Mouse (Mus musculus): ENCODE measurements around the gene Tcf7l2.

Gene Tcf7l2

DNA sequence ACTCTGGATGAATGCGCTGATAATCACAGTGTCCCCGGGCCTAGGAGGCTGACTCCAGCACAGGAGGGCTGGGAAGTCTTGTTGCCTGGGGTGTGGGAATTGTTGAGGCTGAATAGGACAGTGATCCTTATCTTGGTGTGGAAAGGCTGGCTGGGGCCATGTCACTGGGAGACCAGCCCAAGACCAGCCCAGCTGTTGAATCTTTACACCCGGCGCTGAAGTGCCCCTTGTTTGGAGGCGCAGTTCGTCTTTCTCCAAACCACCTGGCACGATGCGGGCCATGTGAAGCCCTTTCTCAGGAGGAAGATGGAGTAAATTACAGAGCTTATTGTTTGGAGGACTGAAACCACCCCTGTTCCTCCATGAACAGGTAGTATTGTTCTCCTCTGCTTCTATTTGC lies 15.1 kb downstream of the Tcf7l2 start:
- no peak for DNase-seq (ENCODE audit: extremely low spot score, low spot score)

DNA sequence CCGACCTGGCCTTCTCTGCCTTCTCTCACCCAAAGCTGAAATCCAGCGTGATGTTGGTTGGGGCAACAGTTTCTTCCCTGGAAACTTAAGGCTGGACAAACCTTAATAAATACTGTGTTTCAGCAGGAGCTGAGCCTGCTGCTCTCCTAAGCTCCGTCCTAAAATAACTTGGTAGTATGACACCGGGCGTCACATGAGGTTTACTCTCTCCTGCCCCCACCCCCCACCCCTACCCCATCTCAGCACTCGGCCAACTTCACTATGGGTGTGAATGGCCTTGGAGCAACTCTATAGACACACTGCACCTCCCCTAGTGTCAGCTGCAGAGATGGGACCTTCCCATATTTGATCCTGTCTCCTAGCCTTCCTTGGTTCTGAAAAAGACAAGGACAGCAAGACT lies 15.8 kb downstream of the Tcf7l2 start:
- no peak for DNase-seq (ENCODE audit: extremely low spot score, low spot score)

DNA sequence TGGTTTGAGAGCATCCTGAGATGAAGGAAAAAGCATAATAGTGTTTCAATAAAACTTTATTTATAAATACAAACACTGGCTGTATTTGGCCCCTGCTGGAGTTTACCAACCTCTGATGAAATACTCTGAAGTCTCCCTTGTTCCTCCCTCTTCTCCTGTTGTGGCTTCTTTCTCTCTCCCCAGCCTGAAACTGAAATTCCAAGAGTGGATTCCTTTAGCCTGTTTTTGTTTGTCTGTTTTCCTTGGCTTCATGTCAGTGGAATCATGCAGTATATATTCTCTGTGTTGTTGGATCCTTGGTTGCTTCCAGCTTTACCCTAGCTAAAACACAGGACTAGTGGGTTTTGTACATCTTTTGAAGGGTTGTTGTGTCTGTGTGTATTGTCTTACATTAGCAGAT lies 16.5 kb downstream of the Tcf7l2 start:
- no peak for DNase-seq (ENCODE audit: extremely low spot score, low spot score)

DNA sequence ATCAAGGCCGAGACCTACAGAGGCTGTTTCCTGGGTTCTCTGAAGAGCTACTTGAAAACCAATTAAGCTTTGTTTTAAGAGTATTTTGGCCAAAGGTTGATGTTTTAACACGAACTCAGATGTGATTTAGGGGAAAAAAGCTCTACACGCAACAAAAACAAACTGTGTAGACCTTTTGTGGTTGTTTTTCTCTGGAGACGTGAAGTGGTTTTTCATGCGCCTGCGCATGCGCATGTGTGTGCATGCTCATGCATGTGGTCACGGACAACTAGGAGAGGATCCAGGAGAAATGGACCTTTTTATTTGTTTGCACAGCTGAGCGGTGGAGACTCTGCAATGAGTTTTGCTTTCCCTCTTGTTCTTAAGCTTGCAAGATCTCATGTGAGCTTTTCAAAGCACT lies 17.4 kb downstream of the Tcf7l2 start:
- no peak for DNase-seq (ENCODE audit: extremely low spot score, low spot score)

DNA sequence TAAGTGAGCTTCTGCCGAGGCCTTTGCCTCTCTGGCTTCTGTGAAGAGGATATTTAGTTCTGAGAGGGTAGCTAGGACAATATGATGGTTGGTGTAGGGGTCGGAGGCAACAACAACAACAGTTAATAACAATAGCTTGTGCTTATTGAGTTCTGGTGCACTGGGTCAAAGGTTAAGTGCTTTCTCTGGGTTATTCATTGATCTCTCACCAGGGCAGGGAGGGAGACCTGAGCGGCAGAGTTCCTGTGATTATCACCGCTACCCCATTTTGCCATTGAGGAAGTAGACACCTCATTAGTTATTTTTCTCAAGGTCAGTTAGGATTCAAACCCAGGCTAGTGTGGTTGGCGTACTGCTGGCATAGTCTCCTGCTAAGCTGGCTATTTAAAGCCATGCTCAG lies 19.5 kb downstream of the Tcf7l2 start:
- DNase-seq (ENCODE audit: extremely low spot score, low spot score), result no peak

DNA sequence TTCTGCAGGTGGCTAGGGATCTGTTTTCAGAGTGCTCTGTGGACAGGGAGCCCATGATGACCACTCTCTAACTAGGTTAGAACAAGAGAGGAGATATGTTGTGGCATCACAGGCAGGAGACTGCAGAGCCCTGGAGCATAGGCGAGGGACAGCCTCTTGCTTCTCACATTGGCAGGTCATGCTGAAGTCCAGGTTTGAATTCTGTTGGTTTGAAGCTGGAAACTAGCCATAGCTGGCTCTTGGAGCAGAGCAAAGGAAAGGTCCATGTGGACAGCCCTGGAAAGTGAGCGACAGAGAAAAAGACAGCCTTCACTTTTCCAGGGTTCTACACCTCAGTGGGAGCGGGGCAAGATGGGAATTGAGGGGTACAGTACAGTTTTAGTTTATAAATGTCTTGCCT lies 20.6 kb downstream of the Tcf7l2 start:
- DNase-seq (ENCODE audit: extremely low spot score, low spot score), result no peak

DNA sequence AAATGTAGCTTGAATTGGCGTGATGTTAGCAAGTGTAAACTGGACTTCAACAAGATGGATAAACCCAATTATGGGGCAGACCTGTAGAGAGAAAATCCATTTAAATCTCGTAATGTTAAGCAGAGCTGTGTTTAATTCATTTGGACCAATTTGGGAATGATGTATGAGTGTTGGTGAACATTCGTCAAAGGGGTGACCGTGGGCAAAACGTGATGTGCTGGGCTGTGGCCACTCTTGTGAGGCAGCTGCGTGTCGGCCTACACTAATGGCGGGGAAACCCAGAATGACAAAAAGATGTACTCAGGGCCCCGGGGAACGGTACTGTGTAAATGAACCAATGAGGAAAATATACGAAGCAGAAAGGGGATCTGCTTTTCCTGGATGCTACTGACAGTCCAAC lies 24.2 kb downstream of the Tcf7l2 start:
- DNase-seq (ENCODE audit: extremely low spot score, low spot score), result no peak

DNA sequence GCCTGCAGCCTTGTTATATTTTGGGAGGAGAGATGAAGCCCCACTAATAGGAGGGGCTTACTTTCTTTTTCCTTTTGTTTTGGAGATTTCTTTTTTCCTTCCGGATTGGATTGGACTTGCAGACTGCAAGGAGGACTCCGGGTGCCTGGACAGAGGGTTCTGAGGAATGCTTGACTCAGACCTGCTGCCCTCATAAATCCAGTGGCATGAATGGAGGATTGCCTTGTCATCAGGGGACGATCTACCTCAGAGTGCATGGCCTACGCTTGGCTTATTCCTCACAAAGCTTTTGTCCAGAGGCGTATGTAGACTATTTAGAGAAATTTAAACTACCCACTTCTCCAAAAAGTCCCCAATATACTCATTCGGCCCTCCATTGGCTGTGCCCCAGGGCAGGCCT lies 25.5 kb downstream of the Tcf7l2 start:
- DNase-seq (ENCODE audit: extremely low spot score, low spot score), result no peak

DNA sequence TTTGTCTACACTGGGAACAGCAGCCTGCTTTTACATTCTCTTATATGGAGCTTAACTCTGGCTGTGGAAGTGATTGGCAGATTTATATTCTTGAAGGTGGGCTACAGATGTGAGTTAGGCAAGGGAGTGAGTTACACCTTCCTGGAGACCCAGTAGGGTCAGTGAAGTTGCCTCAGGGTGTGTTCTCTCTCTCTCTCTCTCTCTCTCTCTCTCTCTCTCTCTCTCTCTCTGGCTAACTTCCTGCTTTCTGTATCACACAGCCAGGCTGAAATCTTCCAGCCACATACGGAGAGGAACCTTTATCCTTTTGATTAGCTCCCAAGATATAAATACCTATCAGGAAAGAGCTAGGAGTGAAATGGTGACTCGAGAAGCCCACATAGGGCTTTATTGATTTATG lies 26.0 kb downstream of the Tcf7l2 start:
- no peak for DNase-seq (ENCODE audit: extremely low spot score, low spot score)

DNA sequence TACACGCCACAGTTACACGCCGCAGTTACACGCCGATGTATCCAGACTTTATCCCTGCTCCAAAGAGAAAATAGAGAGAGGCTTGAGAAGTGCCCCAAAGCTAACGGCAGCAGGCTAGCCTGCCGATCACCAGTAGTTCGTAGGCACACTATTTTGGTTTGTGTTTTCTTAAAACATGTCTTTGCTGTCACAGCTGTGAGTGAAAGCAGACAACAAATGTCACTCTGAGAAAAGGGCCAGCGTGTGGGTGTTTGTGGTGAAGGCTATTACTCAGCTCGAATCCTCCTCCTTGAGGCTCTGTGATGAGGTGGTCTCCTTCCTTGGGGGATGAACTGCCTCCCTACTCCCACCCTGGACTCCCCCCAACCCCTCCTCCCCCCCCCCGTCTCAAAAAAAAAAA lies 26.6 kb downstream of the Tcf7l2 start:
- no peak for DNase-seq (ENCODE audit: extremely low spot score, low spot score)

DNA sequence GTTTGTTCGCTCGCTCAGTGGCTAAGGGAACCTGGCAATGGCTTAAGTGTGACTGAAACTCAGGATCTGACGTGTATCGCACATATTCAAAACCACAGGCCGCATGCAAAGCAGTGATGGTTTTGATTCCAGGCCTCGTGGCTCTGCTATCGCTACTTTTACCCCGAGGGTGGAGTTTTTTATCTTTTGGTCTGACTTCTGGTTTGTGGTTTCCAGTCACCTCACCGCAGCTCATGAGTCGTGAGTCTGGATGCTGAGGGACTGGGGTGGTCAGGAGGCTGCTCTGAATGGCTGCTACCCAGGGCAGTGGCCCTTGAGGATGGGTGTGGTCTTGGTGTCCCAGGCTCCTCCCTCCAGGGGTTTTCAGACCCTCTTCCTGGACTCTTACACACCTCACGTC lies 27.3 kb downstream of the Tcf7l2 start:
- DNase-seq (ENCODE audit: extremely low spot score, low spot score), result no peak

DNA sequence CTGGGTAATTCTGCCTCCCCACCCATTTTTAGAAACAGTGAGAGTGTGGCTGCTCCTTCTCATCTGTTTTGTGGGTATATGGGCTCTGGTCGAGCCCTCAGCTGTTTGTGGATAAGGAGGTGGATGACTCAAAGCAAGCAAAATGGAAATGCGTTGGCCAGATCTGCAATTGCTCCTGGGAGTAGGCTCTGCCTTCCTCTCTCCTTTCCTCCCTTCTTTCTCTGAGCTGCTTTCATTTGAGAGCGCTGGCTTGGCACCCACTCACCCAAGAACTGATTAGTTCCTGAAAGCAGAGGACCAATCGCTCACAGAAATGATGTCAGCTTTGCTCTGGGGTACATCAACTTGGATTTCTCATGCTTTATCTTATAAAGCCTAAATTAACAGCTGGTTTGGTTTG lies 32.7 kb downstream of the Tcf7l2 start:
- DNase-seq (ENCODE audit: extremely low spot score, low spot score), result no peak

DNA sequence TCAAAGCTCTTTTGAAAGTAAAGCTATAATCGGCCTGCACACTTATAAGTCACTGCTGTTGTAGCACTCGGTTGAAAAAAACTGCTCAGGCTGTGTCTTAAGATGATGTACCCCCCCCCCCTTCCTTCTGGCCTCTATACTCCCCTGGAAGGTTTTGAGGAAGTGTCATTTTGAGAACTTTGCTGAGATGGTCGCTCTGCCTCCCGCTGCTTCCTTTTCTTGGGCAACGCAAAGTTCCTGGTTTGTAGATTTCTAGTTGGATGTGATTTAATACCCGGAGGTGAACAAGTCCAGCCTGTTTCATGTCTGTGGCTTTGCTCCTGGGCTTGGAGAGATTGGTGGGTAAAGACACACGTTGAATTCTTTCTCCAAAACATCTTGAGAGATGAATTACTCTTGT lies 33.2 kb downstream of the Tcf7l2 start:
- DNase-seq (ENCODE audit: extremely low spot score, low spot score), result no peak

DNA sequence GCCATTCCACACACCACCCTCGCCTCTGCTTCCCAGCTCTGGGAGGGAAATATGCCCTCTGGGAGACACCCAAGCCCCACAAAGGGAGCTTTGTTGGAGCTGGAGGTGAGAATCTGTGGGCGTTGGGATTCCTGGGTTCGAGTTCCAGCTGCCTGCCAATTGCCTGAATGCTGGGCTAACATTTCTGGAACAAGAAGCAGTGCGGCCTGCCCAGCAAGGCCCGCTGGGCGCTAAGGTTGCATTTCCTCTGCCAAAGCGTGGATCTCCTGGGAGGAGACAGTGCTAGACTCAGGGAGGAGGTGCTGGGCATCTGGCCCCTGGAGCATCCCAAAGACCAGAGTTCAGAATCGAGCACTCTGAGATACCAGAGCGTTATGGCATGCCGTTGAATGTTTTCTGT lies 38.3 kb downstream of the Tcf7l2 start:
- DNase-seq (ENCODE audit: extremely low spot score, low spot score), result no peak

DNA sequence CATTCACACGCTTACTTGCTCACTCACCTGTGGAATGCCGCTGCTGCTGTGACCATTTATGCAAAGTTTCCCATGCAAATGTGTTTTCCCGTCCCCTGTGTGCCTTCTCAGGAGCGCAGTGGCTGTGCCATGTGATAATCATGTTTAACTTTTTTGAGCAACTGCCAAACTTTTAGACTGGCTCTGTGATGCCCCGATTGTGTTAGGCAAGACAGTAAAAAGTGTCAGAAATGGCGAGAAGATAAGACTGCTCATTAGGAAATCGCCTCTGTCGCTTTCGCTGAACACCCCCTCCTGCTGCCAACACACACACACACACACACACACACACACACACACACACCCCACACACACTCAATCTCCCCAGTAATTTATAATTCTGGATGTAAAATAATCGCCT lies 39.5 kb downstream of the Tcf7l2 start:
- no peak for DNase-seq (ENCODE audit: extremely low spot score, low spot score)

DNA sequence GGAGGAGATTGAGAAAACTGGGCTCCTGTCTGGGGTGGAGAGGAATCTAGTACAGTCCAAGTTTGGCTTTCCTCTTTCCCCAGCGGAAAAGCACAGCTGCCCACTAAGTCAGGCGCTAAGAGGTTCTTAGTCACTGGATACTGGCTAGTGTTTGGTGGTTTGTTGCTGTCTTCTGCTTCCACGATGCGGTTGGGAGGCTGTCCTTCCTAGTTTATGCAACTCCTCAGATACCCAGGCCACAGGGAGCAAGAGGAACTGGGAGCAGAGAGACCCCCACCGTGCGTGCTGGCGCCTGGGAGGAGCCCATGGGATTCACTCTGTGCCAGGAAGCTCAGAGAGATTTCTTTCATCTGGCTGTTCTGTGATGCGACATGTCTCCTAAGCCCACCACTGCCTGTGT lies 40.1 kb downstream of the Tcf7l2 start:
- no peak for DNase-seq (ENCODE audit: extremely low spot score, low spot score)

DNA sequence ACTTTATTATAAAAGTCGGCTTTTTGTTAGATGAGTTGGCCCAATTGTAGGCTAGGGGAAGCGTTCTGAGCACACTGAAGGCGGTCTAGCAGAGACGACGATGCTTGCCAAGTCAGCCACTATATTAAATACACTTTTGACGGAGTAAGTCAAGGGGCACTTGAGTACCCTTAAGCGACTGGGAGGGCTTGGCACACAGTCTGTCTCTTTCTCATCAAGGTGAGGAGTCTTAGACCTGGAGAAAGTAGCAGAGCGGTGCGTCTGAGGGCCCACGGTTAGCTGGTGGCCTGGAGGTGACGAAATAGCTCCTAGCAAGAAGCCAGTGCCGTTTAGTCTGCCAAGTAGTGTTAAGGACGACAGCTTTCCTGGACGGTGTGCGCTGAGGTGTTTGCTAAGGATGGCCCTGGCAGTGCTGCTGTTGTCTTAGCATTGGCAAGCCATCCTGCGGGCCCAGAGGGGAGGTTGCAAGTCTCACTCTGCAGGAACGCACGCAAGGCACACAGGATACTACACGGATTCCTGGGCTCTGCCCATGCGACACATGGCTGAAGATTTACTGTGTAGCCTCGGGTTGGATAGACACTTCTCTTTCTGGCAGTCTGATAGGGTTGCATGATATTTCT lies 43.3 kb downstream of the Tcf7l2 start:
- DNase-seq (ENCODE audit: extremely low spot score, low spot score), result no peak

DNA sequence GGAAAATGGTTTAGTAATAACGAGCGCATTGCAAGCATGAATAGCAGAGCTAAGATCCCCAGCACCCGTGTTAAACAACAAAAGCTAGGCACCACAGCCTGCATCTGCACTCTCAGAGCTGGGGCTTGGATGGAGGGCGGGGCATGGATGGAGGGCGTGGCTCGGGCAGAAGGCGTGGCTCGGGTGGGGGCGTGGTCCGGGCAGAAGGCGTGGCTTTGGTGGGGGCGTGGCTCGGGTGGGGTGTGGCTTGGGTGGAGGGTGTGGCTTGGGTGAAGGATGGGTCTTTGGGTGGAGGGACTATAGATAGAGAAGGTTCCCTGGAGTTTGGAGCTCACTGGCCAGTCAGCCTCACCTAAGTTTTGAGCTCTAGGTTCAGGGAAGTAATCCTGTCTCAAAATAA lies 45.8 kb downstream of the Tcf7l2 start:
- DNase-seq (ENCODE audit: extremely low spot score, low spot score), result peak; percentile 29

DNA sequence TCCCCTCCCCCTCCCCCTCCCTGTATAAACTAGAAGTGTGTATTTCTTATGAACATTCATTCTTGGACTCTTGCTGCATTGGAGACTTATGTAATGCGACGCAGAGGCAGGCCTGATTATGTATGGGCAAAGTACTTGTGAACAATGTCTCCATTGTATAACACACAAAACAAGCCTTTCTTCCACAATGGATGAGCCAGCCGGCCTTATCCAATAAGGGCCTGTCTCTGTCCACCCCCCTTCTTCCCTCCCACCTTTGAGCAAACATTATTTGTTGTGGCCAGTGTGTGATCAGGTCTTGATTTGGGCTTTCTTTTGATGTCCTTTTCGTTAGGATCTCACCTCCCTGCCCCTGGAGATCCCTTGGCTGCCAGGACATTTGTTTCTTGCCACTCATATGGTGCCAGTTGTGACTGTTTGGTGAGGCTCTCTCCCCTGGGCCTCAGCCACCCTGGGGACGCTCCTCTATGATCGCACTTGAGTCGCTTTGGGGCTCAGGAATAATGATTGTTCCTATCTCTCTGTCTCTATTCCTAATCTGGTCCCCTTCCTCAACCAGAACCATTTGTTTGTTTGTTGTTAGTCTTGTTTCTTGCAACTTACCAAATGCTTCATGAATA lies 46.8 kb downstream of the Tcf7l2 start:
- DNase-seq (ENCODE audit: extremely low spot score, low spot score), result peak; percentile 49

DNA sequence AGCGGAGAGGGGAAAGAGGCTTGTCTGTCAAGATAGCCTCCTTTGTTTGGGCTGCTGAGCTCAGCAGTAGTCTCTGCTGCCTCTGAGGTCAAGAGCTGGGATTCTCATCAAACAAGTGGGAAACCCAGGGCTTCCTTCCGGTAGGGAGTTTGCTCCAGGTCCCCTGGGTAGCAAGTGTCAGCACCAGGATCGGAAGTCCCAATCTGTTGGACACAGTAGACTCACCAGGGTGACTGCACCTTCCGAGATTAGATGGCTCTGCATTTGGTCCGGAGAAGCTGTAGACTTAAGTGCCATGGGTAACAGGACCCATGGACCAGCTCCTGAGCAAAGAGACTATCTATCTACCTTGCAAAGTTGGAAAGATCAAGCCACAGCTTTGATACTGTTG lies 47.3 kb downstream of the Tcf7l2 start:
- peak; percentile 29 for DNase-seq (ENCODE audit: extremely low spot score, low spot score)

DNA sequence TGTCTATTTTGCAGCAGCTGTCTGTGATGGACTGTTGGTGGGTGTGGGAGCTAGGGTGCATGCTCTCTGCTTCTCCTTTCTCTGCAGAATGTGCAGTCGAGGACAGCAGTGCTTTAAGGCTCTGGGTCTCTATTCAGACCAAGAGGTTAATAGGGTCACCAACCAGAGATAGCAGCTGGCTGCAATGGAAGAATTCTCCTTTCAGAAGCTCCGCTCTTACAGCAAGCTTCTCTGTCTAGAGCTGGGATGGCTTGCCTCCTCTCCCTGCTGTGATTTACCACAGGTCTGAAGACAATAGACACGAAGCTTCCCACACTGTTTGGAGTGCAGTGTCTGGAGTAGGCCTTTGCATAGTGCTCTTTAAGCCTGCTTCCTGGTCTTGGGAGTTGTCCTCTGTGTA lies 48.2 kb downstream of the Tcf7l2 start:
- DNase-seq (ENCODE audit: extremely low spot score, low spot score), result no peak

DNA sequence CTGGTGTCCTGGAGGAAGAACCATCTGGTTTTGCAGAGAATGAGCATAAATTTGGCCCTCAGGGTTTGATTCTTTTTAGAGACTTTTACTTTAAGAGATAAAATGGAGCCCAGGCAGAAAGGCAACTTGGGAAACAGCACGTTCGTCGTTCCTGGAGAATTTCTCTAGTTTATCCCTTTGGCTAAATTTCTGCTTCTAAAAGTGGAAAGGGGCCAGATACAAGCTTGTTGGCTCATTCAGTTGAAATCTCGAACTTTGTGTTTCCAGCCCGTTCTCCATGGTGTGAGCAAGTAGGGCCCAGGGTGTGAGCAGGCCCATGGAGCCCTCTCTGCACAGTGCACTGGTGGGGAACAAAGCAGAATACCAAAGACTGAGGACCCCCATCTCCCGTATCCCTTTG lies 49.7 kb downstream of the Tcf7l2 start:
- DNase-seq (ENCODE audit: extremely low spot score, low spot score), result no peak

DNA sequence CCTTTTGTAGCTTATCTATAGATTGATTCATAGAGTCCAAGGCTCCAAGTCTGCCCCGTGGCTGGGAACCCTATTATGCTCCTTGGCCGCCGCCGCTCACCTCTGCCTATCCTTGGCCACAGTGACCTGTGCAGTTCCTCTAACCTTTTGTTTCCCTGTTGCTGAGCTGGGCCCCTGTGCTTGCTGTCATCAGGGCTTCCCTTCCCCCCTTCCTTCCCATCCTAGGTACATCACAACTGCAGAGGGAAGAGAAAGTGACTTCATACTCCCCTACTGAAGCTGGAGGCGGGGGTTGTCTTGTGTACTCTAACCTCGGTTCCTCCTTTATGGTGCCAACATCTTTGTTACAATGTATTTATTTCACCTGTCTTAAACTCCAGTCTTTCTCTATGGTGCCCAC lies 50.3 kb downstream of the Tcf7l2 start:
- DNase-seq (ENCODE audit: extremely low spot score, low spot score), result no peak

DNA sequence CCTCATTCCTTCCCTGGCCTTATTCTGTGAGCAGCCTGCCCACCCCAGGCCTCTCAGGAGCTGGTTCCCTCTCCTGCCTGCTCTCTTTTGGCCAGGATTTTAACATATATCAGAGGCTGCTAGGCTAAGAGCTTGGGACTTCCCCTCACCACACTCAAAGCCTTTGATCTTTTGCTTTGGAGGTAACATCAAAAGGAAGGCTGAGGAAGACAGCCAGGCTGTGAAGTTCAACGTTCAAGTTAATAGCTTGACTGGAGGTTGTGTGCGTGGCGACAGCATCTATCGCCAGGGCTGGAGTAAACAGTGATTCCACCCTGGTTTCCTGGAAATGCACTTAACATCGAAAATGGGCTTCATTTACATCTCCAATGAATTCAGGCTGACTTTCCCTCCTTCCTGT lies 51.0 kb downstream of the Tcf7l2 start:
- no peak for DNase-seq (ENCODE audit: extremely low spot score, low spot score)

Measured in neural tube, embryonic 10.5 days (tissue).